Comparison of ENCODE assay signal across 8 mouse cellular contexts in genomic region chr13:100651439-100652186, GRCm38 (mm10). TPM values are rescaled to one million over a fixed set of nuclear protein-coding genes. Genes with fewer than 3 reads are reported as not detected.
A peak's percentile ranks its signal among the peaks of the same experiment; 100 is the strongest.
DNase-seq lines count a peak whose midpoint lies in the region; ATAC-seq and TF ChIP-seq lines count a peak whose summit lies in the region.

TSS of gene Taf9 (plus strand) at chr13:100651579.

- no peak for DNase-seq in adrenal gland, postnatal 10 days
- no peak for DNase-seq in adrenal gland, postnatal 36 days
- DNase-seq in lung, postnatal 0 days (ENCODE audit: low spot score): peak; percentile 15
- no peak for DNase-seq in lung, adult 18-20 months
- no peak for DNase-seq in limb, embryonic 11.5 days (ENCODE audit: low spot score)
- no peak for DNase-seq in cerebellum, postnatal 36 days

- no peaks in the 10 kb centered on the region; the same call in 1 of the 2 replicates for H3K36me3 ChIP-seq in lung, postnatal 0 days (ENCODE audit: insufficient read depth, low read length)
- H3K36me3 ChIP-seq in heart, embryonic 15.5 days: peaks cover 15% of the 10 kb centered on the region; the same call in 1 of the 2 replicates
- peaks cover 4% of the 10 kb centered on the region; the same call in 1 of the 2 replicates for H3K36me3 ChIP-seq in limb, embryonic 11.5 days (ENCODE audit: control insufficient read depth, insufficient read depth, low read length)

- H3K27me3 ChIP-seq in lung, postnatal 0 days (replicated peaks; ENCODE audit: insufficient read depth, low read length): no peaks in the 10 kb centered on the region
- no peaks in the 10 kb centered on the region for H3K27me3 ChIP-seq in heart, embryonic 15.5 days
- H3K27me3 ChIP-seq in limb, embryonic 11.5 days (ENCODE audit: control insufficient read depth, insufficient read depth, low read length): no peaks in the 10 kb centered on the region

- H3K4me3 ChIP-seq in lung, postnatal 0 days (ENCODE audit: low read depth, low read length): peak within 1 kb of the TSS; percentile 95
- peak within 1 kb of the TSS; percentile 98 for H3K4me3 ChIP-seq in heart, embryonic 15.5 days
- H3K4me3 ChIP-seq in limb, embryonic 11.5 days (ENCODE audit: low read depth, low read length): peak within 1 kb of the TSS; percentile 74

- no peaks in the 10 kb centered on the region for H3K9me3 ChIP-seq in lung, postnatal 0 days (ENCODE audit: low read length)
- no peaks in the 10 kb centered on the region for H3K9me3 ChIP-seq in heart, embryonic 15.5 days (replicated peaks)
- H3K9me3 ChIP-seq in limb, embryonic 11.5 days (ENCODE audit: control insufficient read depth, low read length): no peaks in the 10 kb centered on the region

- WGBS in lung, postnatal 0 days: under 1% methylated on average over 48 of the region's 63 CpGs
- under 1% methylated on average over 63 of the region's 63 CpGs for WGBS in heart, embryonic 15.5 days
- WGBS in limb, embryonic 11.5 days: 1% methylated on average over 42 of the region's 63 CpGs

- no peak for TF ChIP-seq EP300 in lung, postnatal 0 days (IDR thresholded peaks at IDR 0.05)

- H3K4me2 ChIP-seq in lung, postnatal 0 days (replicated peaks; ENCODE audit: low read depth, low read length): peak within 1 kb of the TSS; percentile 74
- H3K4me2 ChIP-seq in heart, embryonic 15.5 days: peak within 1 kb of the TSS; percentile 78
- H3K4me2 ChIP-seq in limb, embryonic 11.5 days (ENCODE audit: low read depth, severe bottlenecking): peak within 1 kb of the TSS; percentile 65

- peaks cover 6% of the 10 kb centered on the region; the same call in 1 of the 2 replicates for H3K4me1 ChIP-seq in lung, postnatal 0 days (ENCODE audit: insufficient read depth, low read depth, low read length)
- H3K4me1 ChIP-seq in heart, embryonic 15.5 days (replicated peaks): peaks cover 12% of the 10 kb centered on the region
- peaks cover 4% of the 10 kb centered on the region for H3K4me1 ChIP-seq in limb, embryonic 11.5 days (ENCODE audit: control insufficient read depth, insufficient read depth, low read length)

- peak within 1 kb of the TSS; percentile 86 for H3K9ac ChIP-seq in lung, postnatal 0 days (replicated peaks; ENCODE audit: low read depth)
- peak within 1 kb of the TSS; percentile 86 for H3K9ac ChIP-seq in heart, embryonic 15.5 days
- peak within 1 kb of the TSS; percentile 92 for H3K9ac ChIP-seq in limb, embryonic 11.5 days (ENCODE audit: low read length)

- peak within 1 kb of the TSS; percentile 93 for H3K27ac ChIP-seq in lung, postnatal 0 days (ENCODE audit: low read length)
- H3K27ac ChIP-seq in heart, embryonic 15.5 days: peak within 1 kb of the TSS; percentile 95
- H3K27ac ChIP-seq in limb, embryonic 11.5 days (replicated peaks; ENCODE audit: low read depth, low read length): peak within 1 kb of the TSS; percentile 96

- ATAC-seq in lung, postnatal 0 days: peak; percentile 76
- ATAC-seq in heart, embryonic 15.5 days (replicated peaks; ENCODE audit: insufficient number of reproducible peaks, insufficient read depth, low FRiP score, low read depth): no peak; the same call in 1 of the 2 replicates
- no peak for ATAC-seq in limb, embryonic 11.5 days (ENCODE audit: insufficient number of reproducible peaks, low FRiP score, low TSS enrichment, low read depth)
- 0 out of 2 replicates have a peak, but pooled peaks have one; percentile 2 for ATAC-seq in neutrophil, adult 5-6 weeks (ENCODE audit: extremely low read depth, insufficient number of reproducible peaks, low FRiP score, poor library complexity, severe bottlenecking)

- TF ChIP-seq CTCF in lung, postnatal 0 days (IDR thresholded peaks at IDR 0.05): no peak

RNA-seq across cellular contexts. Expression of gene Taf9, which starts in this region (rescaled TPM):
- 10 to 100 TPM; 15.4 to 19.5 TPM for total RNA-seq in adrenal gland, postnatal 10 days (2021)
- 10 to 100 TPM in 1 of 2 experiments, 1 to 10 TPM in 1; 8.3 to 15.4 TPM for total RNA-seq in adrenal gland, postnatal 36 days (2021)
- polyA plus RNA-seq in lung, postnatal 0 days (2015; fragmentation: Nextera tagmentation; extraction: Ambion mirVana): 12.2 and 15.5 TPM in 2 replicates
- polyA plus RNA-seq in heart, embryonic 15.5 days (2015; fragmentation: Nextera tagmentation; extraction: Ambion mirVana): 9.3 and 9.5 TPM in 2 replicates
- 27.9 and 28.3 TPM in 2 replicates for polyA plus RNA-seq in limb, embryonic 11.5 days (2014; fragmentation: Nextera tagmentation; extraction: Ambion mirVana)
- total RNA-seq in neutrophil, adult 5-6 weeks (2017): 3.5 and 8.5 TPM in 2 replicates

Comparison
In these comparisons a context has a peak if more than half of its experiments do, and no peak if none do; other contexts are left out.
1. ATAC-seq: peak in lung, postnatal 0 days (single experiment) and neutrophil, adult 5-6 weeks (single experiment); none in heart, embryonic 15.5 days (single experiment) and limb, embryonic 11.5 days (single experiment).
2. Peak in every context shown above with its lines, with median percentiles within 50 percentile points of each other: H3K27ac ChIP-seq, H3K4me2 ChIP-seq, H3K4me3 ChIP-seq and H3K9ac ChIP-seq.